Mouse (Mus musculus) lung, postnatal 14 days (tissue): Measurements from ENCODE around the gene Zc3h12a.

Source experiments
- DNase-seq: peaks from one replicate; pipeline ENCODE4 v3.0.0; 2021

Zc3h12a gene

DNA sequence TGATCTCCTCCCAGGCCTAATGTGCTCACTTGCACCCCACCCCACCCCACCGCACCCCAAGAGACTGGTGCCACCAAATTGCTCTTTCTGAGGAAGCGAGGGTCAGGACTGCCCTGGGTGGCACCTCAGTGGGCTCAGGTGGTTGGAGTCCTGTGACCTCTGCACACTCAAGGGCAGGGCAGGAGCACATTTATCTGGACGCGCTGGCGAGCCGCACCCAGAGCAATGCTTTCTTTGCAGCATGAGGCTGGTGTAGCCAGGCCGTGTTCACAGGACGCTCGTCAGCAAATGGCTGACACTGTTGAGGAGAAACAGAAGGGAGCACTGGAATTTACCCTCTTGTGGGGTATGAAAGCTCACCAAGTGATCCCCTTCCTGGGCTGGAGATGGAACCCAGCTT is 22.3 kb downstream of the Zc3h12a start:
- no peak for DNase-seq

DNA sequence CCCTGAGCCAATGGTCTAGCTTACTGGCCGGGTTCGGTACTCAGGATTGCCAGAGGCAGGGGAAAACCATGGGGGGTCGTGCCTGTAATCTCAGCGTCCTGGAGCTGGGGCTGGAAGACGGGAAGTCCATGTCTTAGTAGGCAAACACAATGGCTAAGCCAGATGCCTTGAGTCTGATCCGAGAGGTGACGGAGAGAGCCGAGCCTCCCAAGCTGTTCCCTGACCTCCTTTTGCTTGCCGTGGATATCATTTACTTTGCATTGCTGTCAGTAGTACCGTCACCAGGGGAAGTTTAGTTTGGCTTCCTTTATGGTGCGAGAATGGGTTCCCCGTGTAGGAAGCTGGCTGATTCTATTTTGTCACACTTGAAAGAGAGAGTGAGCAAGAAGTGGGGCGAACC is 26.3 kb downstream of the Zc3h12a start:
- DNase-seq, result no peak

DNA sequence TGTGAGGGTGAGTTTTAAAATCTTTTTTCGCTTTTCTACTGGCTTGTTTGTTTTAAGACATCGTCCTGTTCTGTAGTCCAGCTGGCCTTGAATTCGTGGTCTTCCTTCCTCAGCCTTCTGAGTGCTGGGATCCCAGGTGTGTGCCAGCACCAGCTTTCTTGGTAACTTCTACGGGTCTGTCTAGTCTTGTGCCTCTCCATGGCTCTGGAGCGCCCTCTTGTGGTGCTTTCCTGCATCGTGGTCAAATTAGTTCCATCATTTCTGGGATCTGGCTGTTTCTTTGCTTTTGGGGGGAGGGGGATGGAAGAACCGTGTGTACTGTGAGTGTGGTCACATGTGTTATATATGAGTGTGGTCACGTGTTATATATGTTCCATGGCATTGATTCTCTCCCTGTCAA is 28.2 kb downstream of the Zc3h12a start:
- peak; percentile 91 for DNase-seq

DNA sequence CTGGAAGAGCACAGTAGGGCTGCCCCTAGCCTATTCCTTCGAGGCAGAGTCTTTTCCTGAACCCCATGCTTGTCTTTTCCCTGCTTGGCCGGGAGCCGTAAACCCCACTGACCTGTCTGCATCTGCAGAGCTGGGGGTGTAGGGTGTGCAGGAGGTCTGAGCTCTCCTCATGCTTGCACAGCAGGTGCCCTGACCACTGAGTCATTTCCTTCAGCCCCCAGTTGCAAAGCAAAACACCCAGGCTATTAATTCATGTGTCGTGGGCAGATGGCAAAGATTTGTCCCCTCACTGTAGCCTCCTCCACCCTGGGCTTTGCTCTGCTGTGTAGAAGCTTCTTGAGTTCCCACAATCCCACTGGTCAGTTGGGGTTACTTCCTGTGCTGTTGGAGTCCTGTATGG is 30.2 kb downstream of the Zc3h12a start:
- DNase-seq, result no peak

DNA sequence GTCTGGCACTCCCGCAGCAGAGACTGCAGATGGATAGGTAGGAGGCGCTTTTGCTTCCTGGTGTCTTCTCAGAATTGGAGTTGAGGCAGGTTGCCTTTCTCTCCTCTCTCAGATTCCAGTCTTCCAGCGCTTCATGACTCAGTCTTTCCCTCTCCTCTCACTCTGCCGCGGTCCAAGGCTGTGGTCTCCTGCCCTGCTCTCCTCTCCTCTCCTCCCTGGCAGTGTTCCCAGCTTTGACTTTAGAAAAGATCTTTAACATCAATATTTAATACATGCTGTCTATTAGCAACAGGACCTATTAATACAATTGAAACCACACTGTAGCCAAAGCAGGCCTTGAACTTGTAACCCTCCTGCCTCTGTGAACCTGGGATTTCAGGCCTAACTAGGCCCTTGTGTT is 31.6 kb downstream of the Zc3h12a start:
- no peak for DNase-seq

DNA sequence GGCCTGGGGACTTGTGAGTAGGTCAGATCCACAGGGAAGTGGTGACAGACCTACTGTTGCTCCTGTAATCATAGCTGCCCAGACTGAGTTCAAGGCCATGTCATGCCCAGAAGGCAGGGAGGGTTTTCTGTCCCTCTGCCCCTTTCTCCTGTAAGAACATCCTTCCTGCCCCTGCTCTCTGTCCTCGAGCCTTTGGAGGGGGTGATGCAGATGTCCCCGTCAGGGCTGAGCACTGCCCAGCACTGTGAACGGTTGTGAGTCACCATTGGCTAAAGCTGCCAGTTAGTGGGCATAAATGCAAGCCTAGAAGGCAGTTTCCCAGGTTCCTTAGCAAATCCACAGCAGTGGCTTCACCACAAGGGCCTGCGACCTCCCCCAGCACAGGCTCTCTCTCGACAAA is 34.6 kb downstream of the Zc3h12a start:
- DNase-seq, result no peak

DNA sequence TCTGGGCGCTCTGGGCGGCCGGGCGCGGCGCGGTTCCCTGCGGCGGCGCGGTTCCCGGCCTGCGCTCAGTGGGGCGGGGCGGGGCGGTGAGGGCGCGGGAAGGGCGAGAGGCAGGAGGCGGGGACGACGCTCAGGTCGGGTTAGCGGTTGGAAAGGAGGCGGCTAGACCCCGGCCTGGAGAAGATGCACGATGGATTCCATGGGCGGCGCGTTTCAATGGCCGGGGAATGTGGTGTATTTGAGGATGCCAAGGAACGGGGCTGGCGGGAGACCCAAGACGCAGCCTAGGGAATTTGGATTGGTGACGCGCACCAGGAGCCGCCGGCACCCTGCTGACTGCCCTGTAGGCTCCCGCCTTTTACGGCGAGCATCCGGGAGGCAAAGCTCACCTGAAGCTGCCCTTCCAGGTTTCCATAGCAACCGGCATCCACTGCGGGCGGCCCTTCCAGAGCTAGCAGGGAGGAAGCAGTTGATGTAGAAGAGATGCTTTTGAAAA is 42.2 kb downstream of the Zc3h12a start:
- peak; percentile 77 for DNase-seq

DNA sequence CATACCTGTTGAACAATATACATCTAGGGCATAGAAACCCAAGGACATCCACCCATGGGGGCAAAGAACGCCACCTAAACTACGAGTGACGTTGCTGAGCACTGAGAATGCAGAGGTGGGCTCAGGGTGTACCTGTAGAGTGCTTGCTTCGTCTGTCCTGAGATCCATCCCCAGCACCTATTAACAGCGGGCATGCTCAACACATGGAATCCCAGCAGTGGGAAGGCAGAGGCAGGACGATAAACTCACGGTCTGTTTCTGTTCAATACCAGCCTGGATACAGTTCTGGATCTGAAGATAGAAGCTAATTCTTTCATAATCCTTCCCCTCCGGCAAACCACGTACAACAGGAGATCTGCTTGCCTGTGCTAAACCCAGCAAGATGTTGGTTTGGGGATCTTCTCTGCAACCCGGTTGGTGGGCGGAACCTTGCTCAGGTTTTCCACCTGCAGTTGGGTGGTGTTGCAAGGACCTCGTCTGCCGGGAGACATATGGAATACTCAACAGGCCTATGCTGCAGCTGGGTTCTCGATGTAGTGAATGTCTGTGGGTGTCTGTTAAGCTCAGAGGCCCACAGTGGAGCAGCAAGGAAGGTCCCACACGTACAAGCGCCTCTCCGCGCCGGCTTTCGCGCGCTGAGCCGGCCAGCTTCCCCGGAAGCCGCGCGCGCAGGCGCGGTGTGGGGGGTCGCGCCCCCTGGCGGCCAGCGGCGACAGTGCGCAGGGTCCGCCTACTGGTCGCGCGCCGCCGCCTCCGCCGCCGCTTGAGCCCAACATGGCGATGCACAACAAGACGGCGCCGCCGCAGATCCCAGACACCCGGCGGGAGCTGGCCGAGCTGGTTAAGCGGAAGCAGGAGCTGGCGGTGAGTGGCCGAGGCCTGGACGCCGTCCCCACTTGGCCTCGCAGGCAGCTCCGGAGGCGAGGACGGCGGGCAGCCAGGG is 43.0 kb downstream of the Zc3h12a start, which contains the start of gene Meaf6:
Meaf6 (plus strand) TSS at position 732 of the 943 bp plus-strand sequence.
- peak; percentile 93 for DNase-seq

DNA sequence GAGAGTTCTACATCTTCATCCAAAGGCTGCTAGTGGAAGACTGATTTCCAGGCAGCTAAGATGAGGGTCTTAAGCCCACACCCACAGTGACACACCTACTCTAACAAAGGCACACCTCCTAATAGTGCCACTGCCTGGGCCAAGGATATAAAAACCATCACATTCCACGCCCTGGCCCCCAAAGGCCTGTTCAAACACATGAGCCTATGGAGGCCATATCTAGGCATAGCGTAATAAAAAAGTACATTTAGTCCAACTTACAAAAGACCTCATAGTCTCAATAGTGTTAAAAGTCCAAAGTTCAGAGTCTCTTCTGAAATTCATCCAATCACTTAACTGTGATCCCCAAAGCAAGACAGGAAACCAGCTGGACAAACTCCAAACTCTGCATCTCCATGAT is 48.9 kb downstream of the Zc3h12a start:
- no peak for DNase-seq

DNA sequence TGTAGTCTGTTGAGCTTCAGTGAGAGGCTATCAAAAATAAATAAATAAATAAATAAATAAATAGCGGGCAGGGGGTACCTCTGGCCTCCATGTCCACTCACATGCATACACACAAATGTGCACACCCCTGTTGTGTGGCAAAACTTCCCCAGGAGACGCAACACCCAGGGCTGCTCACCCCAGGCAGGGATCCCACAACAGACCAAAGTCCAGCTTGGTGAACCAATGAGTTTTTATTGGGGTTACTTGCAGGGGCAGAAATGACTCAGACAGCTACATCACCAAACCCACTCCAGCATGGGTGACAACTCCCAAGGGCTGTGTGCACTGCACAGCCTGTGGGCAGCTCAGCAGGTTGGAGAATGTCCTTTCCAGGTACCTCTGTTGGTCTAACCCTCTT is 49.9 kb downstream of the Zc3h12a start:
- DNase-seq, result no peak
